7 mouse cellular contexts compared by ENCODE assay signal in genomic region chr17:28518615-28519071, GRCm38 (mm10). TPM values are rescaled to one million over a fixed set of nuclear protein-coding genes. Genes with fewer than 3 reads are reported as not detected.
DNase-seq lines count a peak whose midpoint lies in the region; ATAC-seq and TF ChIP-seq lines count a peak whose summit lies in the region.

No protein-coding gene starts in this region.

- TF ChIP-seq CTCF in testis, adult 2 months (IDR thresholded peaks at IDR 0.05; ENCODE audit: control insufficient read depth, insufficient read depth, insufficient replicate concordance, low read depth, low read length) = no peak
- TF ChIP-seq CTCF in lung, embryonic 14.5 days (IDR thresholded peaks at IDR 0.05; ENCODE audit: low read depth) = no peak

- peak overlapping the region; percentile 42 for H3K4me3 ChIP-seq in testis, adult 2 months (ENCODE audit: control insufficient read depth, low read depth, low read length)
- peak overlapping the region; percentile 42 for H3K4me3 ChIP-seq in forebrain, embryonic 14.5 days (ENCODE audit: low read depth, low read length)
- peak overlapping the region; percentile 38; the same call in 1 of the 2 replicates for H3K4me3 ChIP-seq in lung, embryonic 14.5 days (ENCODE audit: low read depth, low read length)

- no peak for DNase-seq in testis, postnatal 14 days (ENCODE audit: low spot score)
- DNase-seq in forebrain, embryonic 14.5 days (ENCODE audit: low spot score) = no peak
- DNase-seq in induced T-regulatory cell, adult 2 months (ENCODE audit: low read depth) = peak; percentile 79
- DNase-seq in lung, embryonic 14.5 days = peak; percentile 10
- peak; percentile 78 for DNase-seq in thymus, postnatal 0 days (ENCODE audit: low spot score)
- no peak for DNase-seq in T-cell, adult 2 months (ENCODE audit: low spot score)

- peak overlapping the region; percentile 74; the same call in 1 of the 2 replicates for H3K9ac ChIP-seq in forebrain, embryonic 14.5 days (ENCODE audit: low read length)
- H3K9ac ChIP-seq in lung, embryonic 14.5 days = no peak overlapping the region

- H3K27ac ChIP-seq in testis, adult 2 months (ENCODE audit: control insufficient read depth, insufficient read depth, low read depth, low read length) = peak overlapping the region; percentile 78
- H3K27ac ChIP-seq in forebrain, embryonic 14.5 days (ENCODE audit: low read depth, low read length) = no peak overlapping the region
- peak overlapping the region; percentile 74; the same call in 1 of the 2 replicates for H3K27ac ChIP-seq in lung, embryonic 14.5 days (ENCODE audit: low read depth)

- TF ChIP-seq POLR2A in testis, adult 2 months (IDR thresholded peaks at IDR 0.05; ENCODE audit: control insufficient read depth, low read depth, low read length) = no peak

- peaks cover 31% of the 10 kb centered on the region for H3K4me1 ChIP-seq in testis, adult 2 months (ENCODE audit: control insufficient read depth, insufficient read depth, low read length)
- H3K4me1 ChIP-seq in forebrain, embryonic 14.5 days (ENCODE audit: control insufficient read depth, insufficient read depth, low read length) = peaks cover 15% of the 10 kb centered on the region
- peaks cover 9% of the 10 kb centered on the region; the same call in 1 of the 2 replicates for H3K4me1 ChIP-seq in lung, embryonic 14.5 days (ENCODE audit: insufficient read depth)

- no peaks in the 10 kb centered on the region for H3K9me3 ChIP-seq in forebrain, embryonic 14.5 days (replicated peaks; ENCODE audit: control insufficient read depth, low read length)
- H3K9me3 ChIP-seq in lung, embryonic 14.5 days (ENCODE audit: low read depth, low read length) = no peaks in the 10 kb centered on the region

- H3K27me3 ChIP-seq in testis, adult 2 months (ENCODE audit: control insufficient read depth, insufficient read depth, low read length) = no peaks in the 10 kb centered on the region
- H3K27me3 ChIP-seq in forebrain, embryonic 14.5 days (replicated peaks; ENCODE audit: control insufficient read depth, insufficient read depth, low read length) = 0 out of 2 replicates have a peak, but pooled peaks cover 5% of the 10 kb centered on the region
- H3K27me3 ChIP-seq in lung, embryonic 14.5 days (ENCODE audit: insufficient read depth, low read length) = no peaks in the 10 kb centered on the region

- ATAC-seq in forebrain, embryonic 14.5 days = no peak
- no peak for ATAC-seq in lung, embryonic 14.5 days (ENCODE audit: insufficient read depth)

- no peaks in the 10 kb centered on the region for H3K36me3 ChIP-seq in testis, adult 2 months (ENCODE audit: control insufficient read depth, insufficient read depth, low read length)
- no peaks in the 10 kb centered on the region for H3K36me3 ChIP-seq in forebrain, embryonic 14.5 days (ENCODE audit: control insufficient read depth, insufficient read depth, low read length)
- H3K36me3 ChIP-seq in lung, embryonic 14.5 days (ENCODE audit: insufficient read depth) = no peaks in the 10 kb centered on the region

- peak overlapping the region; percentile 89 for H3K4me2 ChIP-seq in forebrain, embryonic 14.5 days (ENCODE audit: low read length)
- H3K4me2 ChIP-seq in lung, embryonic 14.5 days = peak overlapping the region; percentile 73

- WGBS in forebrain, embryonic 14.5 days = 13% methylated on average over 8 of the region's 8 CpGs
- WGBS in lung, embryonic 14.5 days = 22% methylated on average over 8 of the region's 8 CpGs

RNA-seq across cellular contexts. Expression of gene Fkbp5, which starts 1.3 kb away (rescaled TPM):
- polyA plus RNA-seq in testis, adult 2 months (2012; rRNA removed) = 19.8 and 22.7 TPM in 2 replicates
- 11.7 and 11.9 TPM in 2 replicates for polyA plus RNA-seq in forebrain, embryonic 14.5 days (2014; fragmentation: Nextera tagmentation; extraction: Ambion mirVana)
- 8.3 and 8.7 TPM in 2 replicates for polyA plus RNA-seq in lung, embryonic 14.5 days (2014; fragmentation: Nextera tagmentation; extraction: Ambion mirVana)
- 121 and 124 TPM in 2 replicates for polyA plus RNA-seq in thymus, postnatal 0 days (2015; fragmentation: Nextera tagmentation; extraction: Ambion mirVana)

RNA-seq across cellular contexts. Expression of gene Armc12, which starts 12.0 kb away (rescaled TPM):
- polyA plus RNA-seq in testis, adult 2 months (2012; rRNA removed) = 513 and 515 TPM in 2 replicates
- polyA plus RNA-seq in forebrain, embryonic 14.5 days (2014; fragmentation: Nextera tagmentation; extraction: Ambion mirVana) = not detected in 2 replicates
- not detected in 2 replicates for polyA plus RNA-seq in lung, embryonic 14.5 days (2014; fragmentation: Nextera tagmentation; extraction: Ambion mirVana)
- not detected in 2 replicates for polyA plus RNA-seq in thymus, postnatal 0 days (2015; fragmentation: Nextera tagmentation; extraction: Ambion mirVana)

RNA-seq across cellular contexts. Expression of gene Clpsl2, which starts 30.6 kb away (rescaled TPM):
- polyA plus RNA-seq in testis, adult 2 months (2012; rRNA removed) = not detected in 2 replicates
- polyA plus RNA-seq in forebrain, embryonic 14.5 days (2014; fragmentation: Nextera tagmentation; extraction: Ambion mirVana) = not detected in 2 replicates
- not detected in 2 replicates for polyA plus RNA-seq in lung, embryonic 14.5 days (2014; fragmentation: Nextera tagmentation; extraction: Ambion mirVana)
- not detected in 2 replicates for polyA plus RNA-seq in thymus, postnatal 0 days (2015; fragmentation: Nextera tagmentation; extraction: Ambion mirVana)

RNA-seq across cellular contexts. Expression of gene Clps, which starts 41.9 kb away (rescaled TPM):
- polyA plus RNA-seq in testis, adult 2 months (2012; rRNA removed) = 2.5 and 4.1 TPM in 2 replicates
- polyA plus RNA-seq in forebrain, embryonic 14.5 days (2014; fragmentation: Nextera tagmentation; extraction: Ambion mirVana) = not detected in 2 replicates
- polyA plus RNA-seq in lung, embryonic 14.5 days (2014; fragmentation: Nextera tagmentation; extraction: Ambion mirVana) = 0.33 and 0.80 TPM in 2 replicates
- polyA plus RNA-seq in thymus, postnatal 0 days (2015; fragmentation: Nextera tagmentation; extraction: Ambion mirVana) = 1.4 and 1.9 TPM in 2 replicates

RNA-seq across cellular contexts. Expression of gene Lhfpl5, which starts 56.8 kb away (rescaled TPM):
- polyA plus RNA-seq in testis, adult 2 months (2012; rRNA removed) = 0.10 TPM in 1 of 2 replicates, not detected in the other
- polyA plus RNA-seq in forebrain, embryonic 14.5 days (2014; fragmentation: Nextera tagmentation; extraction: Ambion mirVana) = 3.9 and 4.5 TPM in 2 replicates
- polyA plus RNA-seq in lung, embryonic 14.5 days (2014; fragmentation: Nextera tagmentation; extraction: Ambion mirVana) = 0.20 and 0.32 TPM in 2 replicates
- 0.27 TPM in 1 of 2 replicates, not detected in the other for polyA plus RNA-seq in thymus, postnatal 0 days (2015; fragmentation: Nextera tagmentation; extraction: Ambion mirVana)

Comparison
In these comparisons a context has a peak if more than half of its experiments do, and no peak if none do; other contexts are left out.
1. DNase-seq: peak in induced T-regulatory cell, adult 2 months (single experiment), lung, embryonic 14.5 days (single experiment) and thymus, postnatal 0 days (single experiment); none in testis, postnatal 14 days (single experiment), forebrain, embryonic 14.5 days (single experiment) and T-cell, adult 2 months (single experiment).
2. RNA of gene Armc12, which starts 12.0 kb away (polyA plus RNA-seq): 513 to 515 TPM in testis, adult 2 months; not detected in forebrain, embryonic 14.5 days, not detected in lung, embryonic 14.5 days and not detected in thymus, postnatal 0 days; every median in the first group is over 100 times any median in the second.
3. Peak in every context shown above with its lines, with median percentiles within 50 percentile points of each other: H3K4me3 ChIP-seq.